Mouse (Mus musculus) brain, embryonic 14.5 days (tissue): ENCODE data around the gene Actl6b. TPM values are rescaled to one million over a fixed set of nuclear protein-coding genes. Genes with fewer than 3 reads are reported as not detected.

Experiments
- DNase-seq: peaks from one replicate; pipeline ENCODE4 v3.0.0-alpha.2; 2011; ENCODE audit warnings: low read depth
- CTCF ChIP-seq: fragments of 200-500 bp; IDR thresholded peaks from 2 replicates; pipeline ENCODE4 v1.5.1; 2012; ENCODE audit warnings: inconsistent platforms, mild to moderate bottlenecking, moderate library complexity, borderline replicate concordance; ENCODE audit not compliant: insufficient read depth, insufficient read length; ENCODE audit errors: extremely low read depth
- POLR2A ChIP-seq: fragments of 200-500 bp; IDR thresholded peaks from 2 replicates; pipeline ENCODE4 v1.6.1; 2012; ENCODE audit warnings: mild to moderate bottlenecking, inconsistent platforms, borderline replicate concordance; ENCODE audit not compliant: poor library complexity, insufficient read depth, insufficient read length, severe bottlenecking; ENCODE audit errors: extremely low read depth
- polyA plus RNA-seq: library from polyadenylated mRNA; depleted of rRNA; stranded (reverse); fragments of >200 nt; gene quantifications from 2 replicates; pipeline ENCODE4 v1.2.3, GENCODE M21; 2012

Actl6b gene
- polyA plus RNA-seq, 1 experiment = 298 TPM

GRCm38 (mm10) chr5:137529221-137529995 lies 23.9 kb upstream of the Actl6b start:
- TF ChIP-seq CTCF = no peak
- no peak for TF ChIP-seq POLR2A
- DNase-seq = no peak

GRCm38 (mm10) chr5:137530075-137530474 lies 23.2 kb upstream of the Actl6b start:
- no peak for DNase-seq
- TF ChIP-seq POLR2A (no peak), CTCF (no peak)

- peak; percentile 98 for DNase-seq
- TF ChIP-seq POLR2A (no peak), CTCF (no peak)
These were observed 22.5 kb upstream of the Actl6b start for GRCm38 (mm10) chr5:137530588-137531413.

- no peak for DNase-seq
- TF ChIP-seq POLR2A (no peak), CTCF (no peak)
These were observed 21.7 kb upstream of the Actl6b start for GRCm38 (mm10) chr5:137531414-137532130.

GRCm38 (mm10) chr5:137532131-137532807 lies 21.0 kb upstream of the Actl6b start:
- TF ChIP-seq POLR2A = no peak
- no peak for DNase-seq

GRCm38 (mm10) chr5:137532808-137533116 lies 20.6 kb upstream of the Actl6b start:
- no peak for DNase-seq
- TF ChIP-seq CTCF (no peak), POLR2A (no peak)

GRCm38 (mm10) chr5:137533117-137533827 lies 20.0 kb upstream of the Actl6b start, which contains the start of the genes Epo and Gnb2:
Epo (minus strand) TSS chr5:137533242.
Gnb2 (minus strand) TSS chr5:137533510.
- peak; percentile 99 for DNase-seq
- TF ChIP-seq POLR2A (peak; percentile 72), CTCF (no peak)

GRCm38 (mm10) chr5:137534762-137535161 lies 18.6 kb upstream of the Actl6b start:
- no peak for TF ChIP-seq POLR2A
- no peak for DNase-seq

GRCm38 (mm10) chr5:137535318-137535717 lies 18.0 kb upstream of the Actl6b start:
- DNase-seq = no peak
- TF ChIP-seq CTCF = no peak
- TF ChIP-seq POLR2A = no peak

- DNase-seq = no peak
- TF ChIP-seq CTCF (no peak), POLR2A (no peak)
These were observed 15.9 kb upstream of the Actl6b start for GRCm38 (mm10) chr5:137537461-137537860.
